Mouse (Mus musculus): ENCODE measurements at regions not wholly inside any gene's neighbourhood (a gene's known extent, or its start where the extent isn't known, plus 50 kb on each side); places are given as distances from the start of the nearest gene placed in this dataset.

GRCm38 (mm10) chr13:60455033-60455619, 146.6 kb upstream of the Dapk1 start:
- Histone ChIP-seq H3K4me2 (no peak overlapping the region; the same call in 1 of the 2 replicates), H3K27me3 (ENCODE audit: control insufficient read depth, insufficient read depth, low read length) (no peaks in the 10 kb centered on the region), H3K9me3 (replicated peaks; ENCODE audit: control insufficient read depth, low read length) (no peaks in the 10 kb centered on the region), H3K36me3 (ENCODE audit: control insufficient read depth, insufficient read depth, low read length) (no peaks in the 10 kb centered on the region), H3K4me3 (ENCODE audit: low read depth, low read length) (no peak overlapping the region), H3K9ac (ENCODE audit: low read depth, low read length) (peak overlapping the region; percentile 53; the same call in 1 of the 2 replicates), H3K4me1 (ENCODE audit: control insufficient read depth, insufficient read depth, low read length) (peaks cover 10% of the 10 kb centered on the region), H3K27ac (ENCODE audit: low read depth, low read length) (peak overlapping the region; percentile 63; the same call in 1 of the 2 replicates)
- 25% methylated on average over 15 of the region's 15 CpGs for WGBS (ENCODE audit: insufficient replicate concordance)
- ATAC-seq (replicated peaks; ENCODE audit: insufficient number of reproducible peaks, low FRiP score, low TSS enrichment), result no peak; the same call in 1 of the 2 replicates

DNA sequence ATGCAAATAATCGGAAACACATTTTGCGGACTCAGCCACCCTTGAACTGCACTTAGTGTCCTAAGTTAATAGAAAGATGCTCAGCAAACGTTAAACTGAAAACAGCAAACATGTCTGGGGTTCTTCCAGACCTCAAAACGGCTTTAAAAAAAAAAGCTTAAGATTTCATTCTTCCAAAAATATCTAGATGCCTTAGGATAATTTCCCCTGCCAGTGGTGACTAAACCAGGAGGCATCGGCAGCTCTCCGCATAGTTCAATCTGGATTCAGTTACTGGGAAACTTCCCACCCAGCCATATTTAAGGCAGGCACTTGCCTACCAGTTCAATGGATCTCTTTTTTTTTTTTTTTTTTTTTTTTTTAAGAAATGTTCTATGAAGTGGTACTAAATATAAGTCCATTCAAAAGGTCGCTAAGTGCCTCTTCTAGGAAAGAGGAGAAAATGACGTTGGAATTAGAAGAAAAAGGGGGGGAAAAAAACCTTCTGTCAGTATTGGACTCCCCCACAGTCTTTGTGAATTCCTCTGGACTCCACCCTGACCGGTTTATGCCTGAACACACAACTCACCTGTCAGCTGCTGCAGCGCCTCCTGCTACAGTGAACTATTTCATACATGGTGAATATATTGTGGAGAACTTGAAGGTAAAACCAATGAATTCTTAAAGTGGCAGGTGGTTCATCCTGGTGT, 145.7 kb upstream of the Dapk1 start:
- Histone ChIP-seq H3K4me2 (no peak overlapping the region), H3K9me3 (replicated peaks; ENCODE audit: control insufficient read depth, low read length) (no peaks in the 10 kb centered on the region), H3K27ac (ENCODE audit: low read depth, low read length) (no peak overlapping the region), H3K4me3 (ENCODE audit: low read depth, low read length) (no peak overlapping the region), H3K4me1 (ENCODE audit: control insufficient read depth, insufficient read depth, low read length) (peaks cover 10% of the 10 kb centered on the region), H3K36me3 (ENCODE audit: control insufficient read depth, insufficient read depth, low read length) (no peaks in the 10 kb centered on the region), H3K27me3 (ENCODE audit: control insufficient read depth, insufficient read depth, low read length) (no peaks in the 10 kb centered on the region), H3K9ac (ENCODE audit: low read depth, low read length) (no peak overlapping the region)
- ATAC-seq (replicated peaks; ENCODE audit: insufficient number of reproducible peaks, low FRiP score, low TSS enrichment), result no peak
- WGBS (ENCODE audit: insufficient replicate concordance), result 74% methylated on average over 10 of the region's 10 CpGs

- 79% methylated on average over 10 of the region's 10 CpGs for WGBS (ENCODE audit: insufficient replicate concordance)
- no peak overlapping the region for H3K9ac ChIP-seq (ENCODE audit: low read depth, low read length)
Observed at GRCm38 (mm10) chr13:60457277-60457676, 144.5 kb upstream of the Dapk1 start.

DNA sequence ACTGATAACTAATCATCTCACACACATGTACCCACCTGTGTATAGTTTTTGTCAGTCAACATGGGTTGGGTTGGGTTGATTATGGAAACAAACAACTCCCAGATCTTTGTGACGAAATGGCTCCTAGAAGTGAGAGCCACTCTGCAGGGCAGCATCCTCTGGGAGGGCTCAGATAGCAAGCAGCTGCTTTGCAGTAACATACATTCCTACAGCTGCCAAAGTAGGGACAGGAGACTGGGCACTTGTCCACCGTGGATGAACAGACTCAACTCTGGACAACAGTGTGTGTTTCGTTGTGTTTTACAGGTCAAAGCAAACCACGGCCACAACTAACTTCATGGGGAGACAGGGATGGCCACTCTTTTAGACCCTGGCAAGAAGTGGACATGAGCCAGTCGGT, 142.7 kb upstream of the Dapk1 start:
- H3K4me3 ChIP-seq (ENCODE audit: low read depth, low read length), result no peak overlapping the region
- 79% methylated on average over 5 of the region's 5 CpGs for WGBS (ENCODE audit: insufficient replicate concordance)
- no peaks in the 10 kb centered on the region for H3K9me3 ChIP-seq (replicated peaks; ENCODE audit: control insufficient read depth, low read length)
- ATAC-seq (replicated peaks; ENCODE audit: insufficient number of reproducible peaks, low FRiP score, low TSS enrichment), result no peak
- H3K4me2 ChIP-seq, result no peak overlapping the region
- no peaks in the 10 kb centered on the region for H3K36me3 ChIP-seq (ENCODE audit: control insufficient read depth, insufficient read depth, low read length)
- H3K9ac ChIP-seq (ENCODE audit: low read depth, low read length), result no peak overlapping the region
- H3K27me3 ChIP-seq (ENCODE audit: control insufficient read depth, insufficient read depth, low read length), result no peaks in the 10 kb centered on the region
- H3K4me1 ChIP-seq (ENCODE audit: control insufficient read depth, insufficient read depth, low read length), result peaks cover 10% of the 10 kb centered on the region
- H3K27ac ChIP-seq (ENCODE audit: low read depth, low read length), result no peak overlapping the region

More at GRCm38 (mm10) chr13:60457277-60457676, 144.5 kb upstream of the Dapk1 start:
- no peaks in the 10 kb centered on the region for H3K36me3 ChIP-seq (ENCODE audit: control insufficient read depth, insufficient read depth, low read length)
- H3K9me3 ChIP-seq (replicated peaks; ENCODE audit: control insufficient read depth, low read length), result no peaks in the 10 kb centered on the region
- no peak for ATAC-seq (replicated peaks; ENCODE audit: insufficient number of reproducible peaks, low FRiP score, low TSS enrichment)
- no peaks in the 10 kb centered on the region for H3K27me3 ChIP-seq (ENCODE audit: control insufficient read depth, insufficient read depth, low read length)
- peaks cover 10% of the 10 kb centered on the region for H3K4me1 ChIP-seq (ENCODE audit: control insufficient read depth, insufficient read depth, low read length)
- no peak overlapping the region for H3K4me2 ChIP-seq
- H3K27ac ChIP-seq (ENCODE audit: low read depth, low read length), result no peak overlapping the region
- no peak overlapping the region for H3K4me3 ChIP-seq (ENCODE audit: low read depth, low read length)

DNA sequence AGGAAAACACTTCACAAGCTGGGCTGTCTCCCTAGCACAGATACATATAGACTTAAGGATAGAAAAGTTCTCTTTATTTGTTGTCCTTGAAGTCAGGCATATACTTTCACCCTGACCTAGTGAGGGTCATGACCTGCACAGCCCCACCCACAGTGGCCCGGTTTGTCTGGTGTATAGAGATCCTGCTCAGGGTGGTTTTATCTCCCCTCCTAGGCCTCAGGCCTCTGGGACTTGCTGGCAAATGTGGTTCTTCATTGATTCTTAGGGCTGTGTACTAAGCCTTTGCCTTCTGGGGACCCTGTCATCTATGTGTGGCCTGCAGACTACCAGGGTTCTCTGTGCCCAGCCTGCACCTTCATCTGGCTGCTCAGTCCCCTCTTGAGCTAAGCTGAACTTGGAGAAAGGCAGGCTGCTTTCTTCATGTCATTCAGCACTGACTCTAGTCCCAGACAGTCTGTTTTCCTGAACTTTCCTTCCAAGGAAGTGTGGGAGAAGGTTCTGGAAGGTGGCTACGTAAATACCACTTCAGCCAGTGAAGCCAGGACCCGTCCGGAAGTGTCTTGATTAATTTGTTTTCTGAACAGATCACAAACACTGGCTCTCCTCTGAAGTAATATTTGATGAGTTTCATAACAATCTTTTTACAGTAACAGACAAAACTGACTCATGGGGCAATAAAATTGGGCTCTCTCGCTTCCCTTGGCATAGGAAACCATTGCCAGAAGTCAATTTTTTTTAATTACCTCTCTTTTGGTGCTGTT, 135.0 kb upstream of the Dapk1 start:
- WGBS (ENCODE audit: insufficient replicate concordance), result 73% methylated on average over 5 of the region's 5 CpGs
- 0 out of 2 replicates have a peak, but pooled peaks have one; percentile 35 for ATAC-seq (replicated peaks; ENCODE audit: insufficient number of reproducible peaks, low FRiP score, low TSS enrichment)
- H3K9me3 ChIP-seq (replicated peaks; ENCODE audit: control insufficient read depth, low read length), result no peaks in the 10 kb centered on the region
- no peaks in the 10 kb centered on the region for H3K27me3 ChIP-seq (ENCODE audit: control insufficient read depth, insufficient read depth, low read length)
- H3K4me3 ChIP-seq (ENCODE audit: low read depth, low read length), result no peak overlapping the region
- no peaks in the 10 kb centered on the region for H3K4me1 ChIP-seq (ENCODE audit: control insufficient read depth, insufficient read depth, low read length)
- no peaks in the 10 kb centered on the region for H3K36me3 ChIP-seq (ENCODE audit: control insufficient read depth, insufficient read depth, low read length)
- no peak overlapping the region for H3K27ac ChIP-seq (ENCODE audit: low read depth, low read length)
- H3K4me2 ChIP-seq, result no peak overlapping the region
- no peak overlapping the region for H3K9ac ChIP-seq (ENCODE audit: low read depth, low read length)

- no peak for ATAC-seq (replicated peaks; ENCODE audit: insufficient number of reproducible peaks, low FRiP score, low TSS enrichment)
- no peaks in the 10 kb centered on the region for H3K4me1 ChIP-seq (ENCODE audit: control insufficient read depth, insufficient read depth, low read length)
Observed at GRCm38 (mm10) chr13:60467821-60468579, 133.7 kb upstream of the Dapk1 start.

GRCm38 (mm10) chr13:60470426-60471398, 131.0 kb upstream of the Dapk1 start:
- ATAC-seq (replicated peaks; ENCODE audit: insufficient number of reproducible peaks, low FRiP score, low TSS enrichment), result no peak

More at GRCm38 (mm10) chr13:60467821-60468579, 133.7 kb upstream of the Dapk1 start:
- H3K9me3 ChIP-seq (replicated peaks; ENCODE audit: control insufficient read depth, low read length), result no peaks in the 10 kb centered on the region
- no peak overlapping the region for H3K9ac ChIP-seq (ENCODE audit: low read depth, low read length)
- H3K27me3 ChIP-seq (ENCODE audit: control insufficient read depth, insufficient read depth, low read length), result no peaks in the 10 kb centered on the region
- no peak overlapping the region for H3K27ac ChIP-seq (ENCODE audit: low read depth, low read length)
- no peaks in the 10 kb centered on the region for H3K36me3 ChIP-seq (ENCODE audit: control insufficient read depth, insufficient read depth, low read length)
- H3K4me3 ChIP-seq (ENCODE audit: low read depth, low read length), result no peak overlapping the region
- 24% methylated on average over 11 of the region's 11 CpGs for WGBS (ENCODE audit: insufficient replicate concordance)
- H3K4me2 ChIP-seq, result no peak overlapping the region

More at GRCm38 (mm10) chr13:60470426-60471398, 131.0 kb upstream of the Dapk1 start:
- Histone ChIP-seq H3K4me2 (no peak overlapping the region), H3K4me1 (ENCODE audit: control insufficient read depth, insufficient read depth, low read length) (no peaks in the 10 kb centered on the region), H3K27me3 (ENCODE audit: control insufficient read depth, insufficient read depth, low read length) (no peaks in the 10 kb centered on the region), H3K9ac (ENCODE audit: low read depth, low read length) (no peak overlapping the region), H3K4me3 (ENCODE audit: low read depth, low read length) (no peak overlapping the region), H3K36me3 (ENCODE audit: control insufficient read depth, insufficient read depth, low read length) (no peaks in the 10 kb centered on the region), H3K27ac (ENCODE audit: low read depth, low read length) (no peak overlapping the region), H3K9me3 (replicated peaks; ENCODE audit: control insufficient read depth, low read length) (no peaks in the 10 kb centered on the region)
- WGBS (ENCODE audit: insufficient replicate concordance), result 70% methylated on average over 17 of the region's 17 CpGs

Data from heart, embryonic 11.5 days (tissue).